Mouse (Mus musculus) adrenal gland, adult 8-10 months (tissue): ENCODE measurements around the gene Ankrd12. TPM values are rescaled to one million over a fixed set of nuclear protein-coding genes. Genes with fewer than 3 reads are reported as not detected.
"Not testable (repeated sequence)": the region's sequence is repeated elsewhere in the genome, so short reads cannot be mapped to it uniquely, and the experiment has no call there.

Experiments
- DNase-seq: peaks from one replicate; pipeline ENCODE4 v3.0.0; 2022
- total RNA-seq, 4 experiments: library from RNA; stranded (reverse); gene quantifications; 2 replicates each; pipeline ENCODE4 v1.2.4; 2022

The Ankrd12 gene
- total RNA-seq, 4 experiments from 2014 or later, result 29.9 to 54.3 (median 38.0) TPM

DNA sequence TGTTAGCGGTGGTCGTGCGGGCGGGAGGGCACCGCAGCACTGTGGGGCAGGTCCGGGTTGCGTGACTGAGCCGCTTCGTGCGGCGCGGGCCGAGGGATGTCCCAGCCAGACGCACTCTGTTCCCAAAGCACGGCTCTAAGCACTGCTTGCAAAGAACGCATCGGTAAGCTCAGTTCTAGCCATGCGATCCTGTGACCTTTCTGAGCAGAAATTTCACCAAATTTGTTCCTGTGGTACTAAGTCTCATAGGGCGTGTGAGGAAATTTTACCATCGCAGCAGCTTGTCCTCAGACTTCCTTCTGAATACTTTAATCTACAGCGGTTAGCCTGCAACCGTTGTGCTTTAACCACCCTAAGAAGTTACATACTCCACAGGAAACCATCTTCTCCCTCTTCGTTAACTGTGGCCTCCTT is 555 bp upstream of the Ankrd12 start:
- DNase-seq, result no peak

- peak; percentile 10 for DNase-seq
Measured at GRCm38 (mm10) chr17:66076174-66076927, 538 bp downstream of the Ankrd12 start.

GRCm38 (mm10) chr17:66075827-66076173 is 1.1 kb downstream of the Ankrd12 start:
- DNase-seq, result no peak

DNA sequence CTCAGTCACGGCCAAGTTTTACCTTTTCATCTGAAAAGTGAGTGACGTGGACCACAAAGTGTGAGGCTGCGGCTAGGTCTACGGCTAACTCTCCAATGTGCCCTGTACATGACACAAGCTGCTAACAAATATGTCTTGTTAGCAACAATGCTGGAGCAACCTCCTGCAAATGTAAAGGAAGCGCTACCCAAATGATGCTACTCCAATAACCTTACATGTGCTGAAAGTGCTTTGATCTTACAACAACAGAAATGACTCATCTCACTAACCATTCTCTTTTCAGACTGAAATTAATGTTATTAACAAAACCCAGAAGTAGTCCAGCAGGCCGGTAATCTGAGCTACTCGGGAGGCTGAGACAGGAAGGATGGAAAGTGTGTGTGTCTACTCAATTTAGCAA is 2.9 kb downstream of the Ankrd12 start:
- no peak for DNase-seq

GRCm38 (mm10) chr17:66069036-66069435 is 7.9 kb downstream of the Ankrd12 start:
- not testable (repeated sequence) for DNase-seq

DNA sequence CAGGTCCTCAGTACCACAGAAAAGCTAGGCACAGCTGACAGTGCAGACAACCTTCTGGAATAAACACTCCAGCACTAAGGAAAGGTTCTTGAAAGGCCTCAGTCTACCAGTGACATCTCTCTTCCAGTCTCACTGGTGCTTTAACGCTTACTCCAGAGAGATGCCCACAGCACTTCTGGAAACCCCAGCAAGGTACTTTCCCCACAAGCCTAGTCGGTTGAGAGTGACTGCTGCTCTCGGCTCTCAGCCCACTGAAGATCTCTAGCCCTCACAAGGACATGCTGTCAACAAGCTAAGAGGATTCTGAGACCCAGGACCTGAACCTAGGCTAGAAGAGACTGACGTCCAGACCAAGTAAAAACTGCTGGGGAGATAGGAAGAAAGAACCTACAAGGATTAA is 11.8 kb downstream of the Ankrd12 start:
- no peak for DNase-seq

GRCm38 (mm10) chr17:66061241-66061938 is 15.5 kb downstream of the Ankrd12 start:
- DNase-seq, result no peak

DNA sequence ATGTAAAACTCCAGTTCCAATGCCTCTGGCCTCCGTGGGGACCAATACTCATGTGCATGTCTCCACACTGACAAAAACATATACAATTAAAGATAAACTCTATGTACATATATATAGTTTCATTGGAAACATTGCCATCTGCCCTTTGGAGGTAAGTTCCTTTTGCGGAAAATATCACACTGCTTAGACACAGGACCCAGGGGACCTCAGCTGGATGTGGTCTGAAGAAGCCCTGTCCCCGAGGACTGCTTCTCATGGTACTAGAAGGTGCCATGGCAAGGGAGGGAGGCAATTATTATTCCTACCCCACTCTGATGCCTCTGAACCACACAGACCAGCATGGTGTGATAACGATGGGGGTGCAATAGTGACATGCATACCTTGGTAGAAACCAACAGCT is 18.7 kb downstream of the Ankrd12 start:
- DNase-seq, result no peak

GRCm38 (mm10) chr17:66057145-66057544 is 19.7 kb downstream of the Ankrd12 start:
- DNase-seq, result no peak

- no peak for DNase-seq
Measured at GRCm38 (mm10) chr17:66053349-66053748, 23.5 kb downstream of the Ankrd12 start.

- DNase-seq, result no peak
Measured at GRCm38 (mm10) chr17:66048795-66049194, 28.1 kb downstream of the Ankrd12 start.

GRCm38 (mm10) chr17:66048199-66048598 is 28.7 kb downstream of the Ankrd12 start:
- no peak for DNase-seq

DNA sequence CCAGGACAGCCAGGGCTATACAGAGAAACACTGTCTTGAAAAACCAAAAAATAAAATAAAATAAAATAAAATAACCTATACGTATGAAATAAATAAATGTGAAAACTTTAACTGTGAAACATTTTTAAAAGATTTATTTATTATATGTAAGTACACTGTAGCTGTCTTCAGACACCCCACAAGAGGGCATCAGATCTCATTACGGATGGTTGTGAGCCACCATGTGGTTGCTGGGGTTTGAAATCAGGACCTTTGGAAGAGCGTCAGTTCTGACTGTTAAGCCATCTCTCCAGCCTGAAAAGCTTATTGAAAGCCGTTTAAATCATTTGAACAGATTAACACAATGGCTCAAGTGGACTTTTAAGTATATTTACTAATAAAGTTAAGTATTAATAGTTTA is 33.2 kb downstream of the Ankrd12 start:
- not testable (repeated sequence) for DNase-seq

DNA sequence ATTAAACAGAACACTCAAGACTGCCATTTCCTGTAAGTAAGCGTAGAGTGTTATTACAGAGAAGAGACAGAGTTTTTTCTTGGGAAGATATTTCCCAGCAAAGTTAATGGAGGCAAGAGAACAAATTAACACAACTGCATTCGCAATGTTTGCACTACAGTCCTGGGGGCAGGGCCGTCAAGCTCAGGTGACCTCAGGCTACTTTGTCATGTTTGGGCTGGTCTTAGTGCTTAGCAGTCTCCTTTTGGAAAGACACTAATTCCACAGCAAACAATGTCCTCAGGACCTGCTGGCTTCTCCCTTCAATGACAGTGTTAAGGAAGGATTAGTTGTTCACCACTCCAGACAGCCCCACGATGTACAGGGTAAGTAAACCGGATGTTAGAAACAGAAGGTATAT is 35.9 kb downstream of the Ankrd12 start:
- DNase-seq, result no peak

GRCm38 (mm10) chr17:66033239-66033638 is 43.6 kb downstream of the Ankrd12 start:
- no peak for DNase-seq

DNA sequence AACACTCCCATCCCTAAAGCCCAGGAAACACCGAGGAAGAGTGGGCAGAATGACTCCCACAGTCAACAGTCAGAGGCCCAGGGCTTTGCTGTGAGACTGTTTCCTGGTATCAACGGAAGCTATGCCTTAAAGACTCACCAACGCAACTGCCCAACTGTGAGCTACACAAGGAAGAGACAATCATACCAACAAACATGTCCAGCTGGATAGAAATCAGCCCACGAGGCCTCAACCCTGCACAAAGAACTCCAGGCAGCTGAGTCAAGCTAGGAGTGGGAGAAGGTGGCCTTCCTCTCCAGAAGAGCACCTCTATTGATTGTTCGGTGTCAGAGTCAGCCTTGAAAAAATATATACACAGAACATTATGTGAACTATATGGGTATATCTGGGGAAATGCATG is 44.9 kb downstream of the Ankrd12 start:
- no peak for DNase-seq

DNA sequence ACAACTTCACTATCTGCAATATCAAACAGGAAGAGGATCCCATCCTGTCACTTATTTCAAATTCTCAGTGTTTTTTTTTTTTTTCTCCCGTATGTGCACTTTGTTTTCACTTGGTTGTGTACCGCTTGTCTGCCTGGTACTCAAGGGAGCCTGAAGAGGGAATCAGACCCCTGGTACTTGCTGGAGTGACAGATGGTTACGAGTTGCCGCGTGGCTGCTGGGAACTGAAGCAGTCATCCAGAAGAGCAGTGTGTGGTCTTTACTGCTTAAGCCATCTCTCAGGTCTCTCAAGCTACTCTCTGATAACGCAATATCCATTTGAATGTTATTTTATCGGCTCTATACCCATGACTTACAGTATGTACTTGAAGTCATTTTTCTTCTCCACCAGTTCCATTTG is 52.7 kb downstream of the Ankrd12 start:
- no peak for DNase-seq

DNA sequence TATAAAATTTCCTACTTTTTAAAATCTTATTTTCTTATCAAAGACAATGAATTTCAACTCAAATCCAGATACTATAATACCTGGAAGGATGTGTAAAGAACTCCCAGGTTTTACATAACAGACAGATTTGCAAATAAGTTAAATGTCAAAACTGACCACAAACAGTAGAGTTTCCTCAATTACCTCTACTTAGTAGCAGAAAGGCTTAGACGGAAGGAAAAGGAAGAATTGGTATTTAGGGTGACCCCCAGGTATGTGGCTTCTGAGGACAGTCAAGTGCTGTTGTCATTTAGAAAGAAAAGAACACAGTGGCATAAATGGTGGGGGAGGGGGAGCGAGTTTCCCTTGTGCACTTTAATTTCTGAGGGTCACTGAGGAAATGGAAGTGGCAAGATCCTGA is 65.1 kb downstream of the Ankrd12 start:
- no peak for DNase-seq

DNA sequence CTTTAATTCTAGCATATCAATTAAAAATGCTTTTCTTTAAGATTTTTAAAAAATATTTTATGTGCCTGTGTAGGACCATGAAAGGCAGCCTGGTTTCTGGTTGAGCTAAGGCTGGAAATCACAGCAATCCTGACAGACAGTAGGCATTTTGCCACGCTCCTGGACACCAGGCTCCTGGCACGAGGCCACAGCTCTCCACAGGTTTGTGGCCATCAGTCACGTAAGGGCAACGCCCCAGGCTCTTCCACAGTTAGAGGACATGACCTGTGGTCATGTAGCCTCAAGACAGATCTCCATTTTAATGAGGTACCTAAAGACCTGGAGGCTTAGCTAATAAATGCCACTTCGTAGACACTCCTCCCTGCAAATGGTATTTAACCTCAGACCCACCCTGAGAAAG is 69.0 kb downstream of the Ankrd12 start:
- no peak for DNase-seq

DNA sequence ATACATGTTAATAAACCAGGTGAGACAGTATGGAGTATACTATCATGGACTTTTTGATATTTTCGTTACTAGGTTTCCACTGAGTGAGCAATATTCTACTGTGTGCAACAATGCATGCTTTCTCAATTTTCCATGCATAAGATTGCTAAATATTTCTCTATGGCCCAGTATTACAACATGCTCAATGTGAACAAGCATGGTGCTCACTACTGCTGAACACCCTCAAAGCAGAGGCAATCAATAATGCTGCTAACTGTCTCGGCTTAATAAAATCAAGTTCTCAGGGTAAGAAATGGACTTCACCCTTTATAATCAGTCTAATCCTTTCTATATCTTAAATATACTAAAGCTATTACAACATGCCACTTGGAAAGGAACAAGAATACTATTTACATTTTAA is 69.4 kb downstream of the Ankrd12 start:
- no peak for DNase-seq

DNA sequence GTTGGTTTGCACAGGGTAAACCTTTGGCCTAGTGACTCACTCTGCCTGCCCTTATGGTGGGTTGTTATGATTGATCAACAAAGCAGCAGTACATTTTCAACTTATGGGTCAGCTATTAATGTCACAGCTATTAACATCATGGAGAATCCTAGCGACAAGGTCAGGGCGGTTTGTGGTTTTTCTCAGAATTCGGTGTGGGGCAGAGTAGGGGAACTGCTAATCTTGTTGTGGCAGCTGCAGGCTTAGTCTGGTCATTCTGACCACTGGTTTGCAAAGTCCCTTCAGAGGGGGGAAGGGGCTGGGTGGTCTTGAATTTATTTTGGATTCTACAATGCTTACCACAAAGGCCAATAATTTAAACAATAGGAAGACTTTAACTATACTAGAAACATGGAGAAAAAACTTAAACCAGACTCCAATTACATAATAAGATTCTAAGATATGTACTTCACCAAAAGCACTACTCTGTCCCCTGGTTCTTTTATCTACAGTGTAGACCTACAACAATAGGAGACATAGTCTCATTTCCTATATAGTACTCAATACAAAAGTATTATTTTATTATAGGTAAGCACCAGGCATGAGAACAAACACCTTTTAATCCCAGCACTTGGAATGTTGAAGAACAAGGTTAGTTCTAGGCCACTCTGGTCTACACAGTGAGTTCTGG is 88.6 kb downstream of the Ankrd12 start:
- DNase-seq, result no peak

DNA sequence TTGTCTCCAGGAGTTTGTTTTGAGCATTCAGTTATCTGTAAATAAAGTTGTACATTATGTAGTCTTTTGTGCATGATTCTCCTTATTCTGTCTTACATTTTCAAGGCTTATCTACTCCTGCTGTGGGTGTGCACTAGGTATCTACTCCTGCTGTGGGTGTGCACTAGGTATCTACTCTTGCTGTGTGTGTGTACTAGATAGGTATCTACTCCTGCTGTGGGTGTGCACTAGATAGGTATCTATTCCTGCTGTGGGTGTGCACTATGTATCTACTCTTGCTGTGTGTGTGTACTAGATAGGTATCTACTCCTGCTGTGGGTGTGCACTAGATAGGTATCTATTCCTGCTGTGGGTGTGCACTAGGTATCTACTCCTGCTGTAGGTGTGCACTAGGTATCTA is 100.2 kb downstream of the Ankrd12 start:
- not testable (repeated sequence) for DNase-seq

GRCm38 (mm10) chr17:65967751-65968150 is 109.1 kb downstream of the Ankrd12 start:
- no peak for DNase-seq

- no peak for DNase-seq
Measured at GRCm38 (mm10) chr17:65962263-65962662, 114.6 kb downstream of the Ankrd12 start.
